Mouse (Mus musculus) bone marrow, adult 2 months (tissue): ENCODE results near the gene Sipa1l2.

Experiments
- CTCF ChIP-seq: fragments of 200-500 bp; IDR thresholded peaks from 2 replicates; pipeline ENCODE4 v1.5.1; 2011; ENCODE audit warnings: low read length, control low read depth; ENCODE audit not compliant: control insufficient read depth, insufficient read depth
- POLR2A ChIP-seq: fragments of 200-500 bp; IDR thresholded peaks from 2 replicates; pipeline ENCODE4 v1.6.1; 2011; ENCODE audit warnings: low read depth, mild to moderate bottlenecking, control low read depth, low read length, borderline replicate concordance; ENCODE audit not compliant: control insufficient read depth

GRCm38 (mm10) chr8:125547296-125547695 lies 22.3 kb downstream of the Sipa1l2 start:
- TF ChIP-seq CTCF (no peak), POLR2A (no peak)
